Mouse (Mus musculus) limb, embryonic 10.5 days (tissue): ENCODE measurements around the gene Angptl3. TPM values are rescaled to one million over a fixed set of nuclear protein-coding genes. Genes with fewer than 3 reads are reported as not detected.

Source experiments
- DNase-seq: peaks from one replicate; pipeline ENCODE4 v3.0.0-alpha.2; 2017; ENCODE audit warnings: low spot score
- H3K27ac ChIP-seq: fragments of 300-500 bp; sonication (generic); 2 replicates; pipeline ENCODE4 v1.5.1; 2016; ENCODE audit warnings: mild to moderate bottlenecking
- H3K27me3 ChIP-seq: fragments of 300-500 bp; sonication (generic); 2 replicates; pipeline ENCODE4 v1.6.1; 2016; ENCODE audit warnings: low read depth, mild to moderate bottlenecking; ENCODE audit not compliant: poor library complexity, severe bottlenecking
- H3K36me3 ChIP-seq: fragments of 300-500 bp; sonication (generic); 2 replicates; pipeline ENCODE4 v1.6.1; 2016; ENCODE audit warnings: mild to moderate bottlenecking, moderate library complexity
- H3K4me1 ChIP-seq: fragments of 300-500 bp; sonication (generic); 2 replicates; pipeline ENCODE4 v1.6.1; 2016
- H3K4me3 ChIP-seq: fragments of 300-500 bp; sonication (generic); 2 replicates; pipeline ENCODE4 v1.5.1; 2016; ENCODE audit warnings: mild to moderate bottlenecking, moderate library complexity
- H3K9me3 ChIP-seq: fragments of 300-500 bp; sonication (generic); replicated peaks from 2 replicates; pipeline ENCODE4 v1.6.1; 2016; ENCODE audit warnings: mild to moderate bottlenecking
- WGBS: fragments of 180-500 bp; shearing (Covaris S2); methylation state at CpG from one replicate; pipeline ENCODE4 v1.1.7; 2016; 5-methylcytosine and 5-hydroxymethylcytosine counted together
- polyA plus RNA-seq: library from polyadenylated mRNA; unstranded; fragments of >200 nt; fragmentation: Nextera tagmentation; extraction: Ambion mirVana; gene quantifications from 2 replicates; pipeline ENCODE4 v1.2.1, GENCODE M21; 2016

The Angptl3 gene
- polyA plus RNA-seq, 1 experiment from 2014 or later: 2.4 TPM

- Histone ChIP-seq H3K27ac (no peak overlapping the region), H3K4me1 (no peaks in the 10 kb centered on the region), H3K36me3 (peaks cover 79% of the 10 kb centered on the region), H3K4me3 (no peak overlapping the region), H3K27me3 (no peaks in the 10 kb centered on the region), H3K9me3 (no peaks in the 10 kb centered on the region)
- 92% methylated on average over 3 of the region's 3 CpGs for WGBS
- no peak for DNase-seq
Observed at GRCm38 (mm10) chr4:99078005-99078404, 47.3 kb downstream of the Angptl3 start.

GRCm38 (mm10) chr4:99081169-99081568, 50.4 kb downstream of the Angptl3 start:
- H3K36me3 ChIP-seq: peaks cover 70% of the 10 kb centered on the region
- no peak overlapping the region for H3K27ac ChIP-seq
- 88% methylated on average over 1 of the region's 1 CpGs for WGBS
- H3K4me3 ChIP-seq: no peak overlapping the region
- H3K4me1 ChIP-seq: no peaks in the 10 kb centered on the region
- no peak for DNase-seq
- no peaks in the 10 kb centered on the region for H3K9me3 ChIP-seq
- no peaks in the 10 kb centered on the region for H3K27me3 ChIP-seq

GRCm38 (mm10) chr4:99083862-99084261, 53.1 kb downstream of the Angptl3 start:
- H3K27ac ChIP-seq: no peak overlapping the region
- 92% methylated on average over 3 of the region's 3 CpGs for WGBS
- no peaks in the 10 kb centered on the region for H3K4me1 ChIP-seq
- H3K4me3 ChIP-seq: no peak overlapping the region
- H3K27me3 ChIP-seq: no peaks in the 10 kb centered on the region
- H3K36me3 ChIP-seq: peaks cover 70% of the 10 kb centered on the region
- H3K9me3 ChIP-seq: no peaks in the 10 kb centered on the region
- no peak for DNase-seq

- Histone ChIP-seq H3K4me1 (no peaks in the 10 kb centered on the region), H3K4me3 (no peak overlapping the region), H3K27ac (no peak overlapping the region), H3K27me3 (no peaks in the 10 kb centered on the region), H3K9me3 (no peaks in the 10 kb centered on the region), H3K36me3 (peaks cover 56% of the 10 kb centered on the region)
- WGBS: 95% methylated on average over 17 of the region's 17 CpGs
- DNase-seq: no peak
Observed at GRCm38 (mm10) chr4:99087760-99088485, 57.2 kb downstream of the Angptl3 start.

- 70% methylated on average over 3 of the region's 3 CpGs for WGBS
- no peaks in the 10 kb centered on the region for H3K9me3 ChIP-seq
- H3K36me3 ChIP-seq: peaks cover 42% of the 10 kb centered on the region
- no peak overlapping the region for H3K27ac ChIP-seq
- H3K4me3 ChIP-seq: no peak overlapping the region
- no peaks in the 10 kb centered on the region for H3K27me3 ChIP-seq
- no peak for DNase-seq
- H3K4me1 ChIP-seq: no peaks in the 10 kb centered on the region
Observed at GRCm38 (mm10) chr4:99091151-99091701, 60.5 kb downstream of the Angptl3 start.

GRCm38 (mm10) chr4:99091777-99092176, 61.0 kb downstream of the Angptl3 start:
- 92% methylated on average over 3 of the region's 3 CpGs for WGBS
- Histone ChIP-seq H3K9me3 (no peaks in the 10 kb centered on the region), H3K4me3 (no peak overlapping the region), H3K27ac (no peak overlapping the region), H3K36me3 (peaks cover 36% of the 10 kb centered on the region), H3K27me3 (no peaks in the 10 kb centered on the region), H3K4me1 (no peaks in the 10 kb centered on the region)
- no peak for DNase-seq

Other genes starting within 250 kb of the Angptl3 start
- gene Kank4, start 213.4 kb upstream of the Angptl3 start, polyA plus RNA-seq: 1.7 and 2.5 TPM in 2 replicates
- not detected in 2 replicates for gene I0C0044D17Rik, start 207.1 kb upstream of the Angptl3 start, polyA plus RNA-seq
- gene Usp1, start 107.1 kb upstream of the Angptl3 start, polyA plus RNA-seq: 97.4 and 118 TPM in 2 replicates
- 74.8 and 92.5 TPM in 2 replicates for gene Dock7, start 90.0 kb downstream of the Angptl3 start, polyA plus RNA-seq
- gene Atg4c, start 163.0 kb downstream of the Angptl3 start, polyA plus RNA-seq: 12.4 and 15.5 TPM in 2 replicates